Mouse (Mus musculus) hindbrain, embryonic 15.5 days (tissue): ENCODE data around the gene Fam186b. TPM values are rescaled to one million over a fixed set of nuclear protein-coding genes. Genes with fewer than 3 reads are reported as not detected.

Experiments
- ATAC-seq: fragments of 200-750 bp; cut with Nextera tagmentation; 2 replicates; pipeline ENCODE4 v1.8.0; 2017; ENCODE audit warnings: low read depth, moderate number of reproducible peaks, moderate TSS enrichment; ENCODE audit not compliant: low FRiP score
- H3K27ac ChIP-seq: fragments of 300-500 bp; sonication (generic); replicated peaks from 2 replicates; pipeline ENCODE4 v1.5.1; 2015; ENCODE audit warnings: mild to moderate bottlenecking, inconsistent platforms
- H3K27me3 ChIP-seq: fragments of 300-500 bp; sonication (generic); 2 replicates; pipeline ENCODE4 v1.6.1; 2015; ENCODE audit warnings: control low read depth, inconsistent platforms
- H3K36me3 ChIP-seq: fragments of 300-500 bp; sonication (generic); 2 replicates; pipeline ENCODE4 v1.6.1; 2015; ENCODE audit warnings: control low read depth, inconsistent platforms
- H3K4me1 ChIP-seq: fragments of 300-500 bp; sonication (generic); replicated peaks from 2 replicates; pipeline ENCODE4 v1.6.1; 2015; ENCODE audit warnings: control low read depth, inconsistent platforms
- H3K4me2 ChIP-seq: fragments of 300-500 bp; sonication (generic); 2 replicates; pipeline ENCODE4 v1.6.1; 2015; ENCODE audit warnings: moderate library complexity, mild to moderate bottlenecking, inconsistent platforms
- H3K4me3 ChIP-seq: fragments of 300-500 bp; sonication (generic); 2 replicates; pipeline ENCODE4 v1.5.1; 2015; ENCODE audit warnings: mild to moderate bottlenecking, inconsistent platforms
- H3K9ac ChIP-seq: fragments of 300-500 bp; sonication (generic); 2 replicates; pipeline ENCODE4 v1.6.1; 2015; ENCODE audit warnings: inconsistent platforms
- H3K9me3 ChIP-seq: fragments of 300-500 bp; sonication (generic); 2 replicates; pipeline ENCODE4 v1.6.1; 2016; ENCODE audit warnings: control low read depth, inconsistent platforms
- WGBS: fragments of 180-500 bp; shearing (Covaris S2); methylation state at CpG from one replicate; pipeline ENCODE4 v1.1.7; 2015; 5-methylcytosine and 5-hydroxymethylcytosine counted together
- polyA plus RNA-seq: library from polyadenylated mRNA; unstranded; fragments of >200 nt; fragmentation: Nextera tagmentation; extraction: Ambion mirVana; gene quantifications from 2 replicates; pipeline ENCODE4 v1.2.1, GENCODE M21; 2015

Gene Fam186b
- polyA plus RNA-seq: 0.55 and 0.86 TPM in 2 replicates

GRCm38 (mm10) chr15:99295484-99295981 lies at the start of gene Fam186b:
Gene Fam186b, minus strand, starts transcription at chr15:99295888.
- H3K27me3 ChIP-seq: no peaks in the 10 kb centered on the region
- H3K4me2 ChIP-seq: peak within 1 kb of the TSS; percentile 62
- peak within 1 kb of the TSS; percentile 67 for H3K9ac ChIP-seq
- no peaks in the 10 kb centered on the region for H3K36me3 ChIP-seq
- H3K4me1 ChIP-seq: peaks cover 33% of the 10 kb centered on the region
- peak within 1 kb of the TSS; percentile 75 for H3K4me3 ChIP-seq
- ATAC-seq: peak; percentile 12
- peak within 1 kb of the TSS; percentile 94 for H3K27ac ChIP-seq
- no peaks in the 10 kb centered on the region for H3K9me3 ChIP-seq
- 1% methylated on average over 11 of the region's 17 CpGs for WGBS

- peaks cover 21% of the 10 kb centered on the region for H3K4me1 ChIP-seq
- no peak overlapping the region for H3K4me3 ChIP-seq
- WGBS: 80% methylated on average over 4 of the region's 4 CpGs
- ATAC-seq: no peak
- H3K9ac ChIP-seq: no peak overlapping the region
- H3K36me3 ChIP-seq: no peaks in the 10 kb centered on the region
- no peaks in the 10 kb centered on the region for H3K27me3 ChIP-seq
- no peak overlapping the region for H3K27ac ChIP-seq
- no peak overlapping the region for H3K4me2 ChIP-seq
- H3K9me3 ChIP-seq: no peaks in the 10 kb centered on the region
These were observed 49.3 kb upstream of the Fam186b start for GRCm38 (mm10) chr15:99344961-99345360.

- no peak for ATAC-seq
- H3K27me3 ChIP-seq: no peaks in the 10 kb centered on the region
- no peaks in the 10 kb centered on the region for H3K36me3 ChIP-seq
- no peaks in the 10 kb centered on the region for H3K9me3 ChIP-seq
- no peak overlapping the region for H3K9ac ChIP-seq
- H3K4me3 ChIP-seq: no peak overlapping the region
- no peak overlapping the region for H3K4me2 ChIP-seq
- peak overlapping the region; percentile 77 for H3K27ac ChIP-seq
- H3K4me1 ChIP-seq: peaks cover 26% of the 10 kb centered on the region
- whole genome bisulfite sequencing: 65% methylated on average over 8 of the region's 8 CpGs
These were observed 48.6 kb upstream of the Fam186b start for GRCm38 (mm10) chr15:99344148-99344870.

GRCm38 (mm10) chr15:99343414-99344147 lies 47.9 kb upstream of the Fam186b start:
- 51% methylated on average over 5 of the region's 5 CpGs for WGBS
- no peaks in the 10 kb centered on the region for H3K36me3 ChIP-seq
- peak; percentile 89 for ATAC-seq
- no peak overlapping the region for H3K4me3 ChIP-seq
- peak overlapping the region; percentile 77 for H3K27ac ChIP-seq
- H3K4me2 ChIP-seq: no peak overlapping the region
- no peak overlapping the region for H3K9ac ChIP-seq
- no peaks in the 10 kb centered on the region for H3K27me3 ChIP-seq
- H3K9me3 ChIP-seq: no peaks in the 10 kb centered on the region
- peaks cover 26% of the 10 kb centered on the region for H3K4me1 ChIP-seq

- H3K4me1 ChIP-seq: peaks cover 26% of the 10 kb centered on the region
- peak overlapping the region; percentile 77; the same call in 1 of the 2 replicates for H3K27ac ChIP-seq
- H3K9me3 ChIP-seq: no peaks in the 10 kb centered on the region
- ATAC-seq: no peak
- H3K27me3 ChIP-seq: no peaks in the 10 kb centered on the region
- H3K4me2 ChIP-seq: no peak overlapping the region
- 56% methylated on average over 9 of the region's 9 CpGs for whole genome bisulfite sequencing
- H3K36me3 ChIP-seq: no peaks in the 10 kb centered on the region
- H3K9ac ChIP-seq: no peak overlapping the region
- no peak overlapping the region for H3K4me3 ChIP-seq
These were observed 46.7 kb upstream of the Fam186b start for GRCm38 (mm10) chr15:99342194-99342981.

- no peak for ATAC-seq
- no peak overlapping the region for H3K4me2 ChIP-seq
- peaks cover 26% of the 10 kb centered on the region for H3K4me1 ChIP-seq
- H3K27ac ChIP-seq: no peak overlapping the region
- H3K4me3 ChIP-seq: no peak overlapping the region
- WGBS: 84% methylated on average over 3 of the region's 3 CpGs
- H3K9me3 ChIP-seq: no peaks in the 10 kb centered on the region
- H3K36me3 ChIP-seq: no peaks in the 10 kb centered on the region
- no peak overlapping the region for H3K9ac ChIP-seq
- H3K27me3 ChIP-seq: no peaks in the 10 kb centered on the region
These were observed 45.4 kb upstream of the Fam186b start for GRCm38 (mm10) chr15:99341102-99341501.

GRCm38 (mm10) chr15:99339669-99340068 lies 44.0 kb upstream of the Fam186b start:
- Histone ChIP-seq H3K9ac (no peak overlapping the region), H3K27me3 (no peaks in the 10 kb centered on the region), H3K36me3 (no peaks in the 10 kb centered on the region), H3K9me3 (no peaks in the 10 kb centered on the region), H3K27ac (no peak overlapping the region), H3K4me1 (peaks cover 26% of the 10 kb centered on the region), H3K4me2 (no peak overlapping the region), H3K4me3 (no peak overlapping the region)
- WGBS: 64% methylated on average over 6 of the region's 6 CpGs
- no peak for ATAC-seq

- H3K4me3 ChIP-seq: no peak overlapping the region
- ATAC-seq: no peak
- 96% methylated on average over 2 of the region's 2 CpGs for WGBS
These were observed 43.2 kb upstream of the Fam186b start for GRCm38 (mm10) chr15:99338916-99339315.

GRCm38 (mm10) chr15:99335801-99336320 lies 40.2 kb upstream of the Fam186b start:
- 85% methylated on average over 8 of the region's 8 CpGs for WGBS
- ATAC-seq: no peak
- H3K4me1 ChIP-seq: peaks cover 24% of the 10 kb centered on the region
- no peak overlapping the region for H3K4me2 ChIP-seq
- H3K27ac ChIP-seq: no peak overlapping the region
- H3K27me3 ChIP-seq: no peaks in the 10 kb centered on the region
- H3K9ac ChIP-seq: no peak overlapping the region
- no peak overlapping the region for H3K4me3 ChIP-seq
- H3K36me3 ChIP-seq: no peaks in the 10 kb centered on the region
- H3K9me3 ChIP-seq: no peaks in the 10 kb centered on the region

More at GRCm38 (mm10) chr15:99338916-99339315, 43.2 kb upstream of the Fam186b start:
- Histone ChIP-seq H3K27ac (no peak overlapping the region), H3K9ac (no peak overlapping the region), H3K27me3 (no peaks in the 10 kb centered on the region), H3K4me1 (peaks cover 25% of the 10 kb centered on the region), H3K9me3 (no peaks in the 10 kb centered on the region), H3K4me2 (no peak overlapping the region), H3K36me3 (no peaks in the 10 kb centered on the region)

- Histone ChIP-seq H3K9me3 (no peaks in the 10 kb centered on the region), H3K4me3 (no peak overlapping the region), H3K4me1 (peaks cover 20% of the 10 kb centered on the region), H3K9ac (no peak overlapping the region), H3K27me3 (no peaks in the 10 kb centered on the region), H3K4me2 (no peak overlapping the region), H3K27ac (peak overlapping the region; percentile 69), H3K36me3 (no peaks in the 10 kb centered on the region)
- WGBS: 59% methylated on average over 6 of the region's 6 CpGs
- ATAC-seq: peak; percentile 54; the same call in 1 of the 2 replicates
These were observed 38.8 kb upstream of the Fam186b start for GRCm38 (mm10) chr15:99334500-99334899.

- Histone ChIP-seq H3K9ac (no peak overlapping the region), H3K4me3 (no peak overlapping the region), H3K4me1 (peaks cover 18% of the 10 kb centered on the region), H3K27me3 (no peaks in the 10 kb centered on the region), H3K9me3 (no peaks in the 10 kb centered on the region), H3K4me2 (no peak overlapping the region), H3K27ac (peak overlapping the region; percentile 69), H3K36me3 (no peaks in the 10 kb centered on the region)
- no peak; the same call in 1 of the 2 replicates for ATAC-seq
- 91% methylated on average over 3 of the region's 3 CpGs for WGBS
These were observed 38.0 kb upstream of the Fam186b start for GRCm38 (mm10) chr15:99333676-99334065.
